Mouse (Mus musculus) heart, postnatal 0 days (tissue): ENCODE measurements around the gene Wscd1. TPM values are rescaled to one million over a fixed set of nuclear protein-coding genes. Genes with fewer than 3 reads are reported as not detected.

ENCODE experiments used
- ATAC-seq: fragments of 200-750 bp; cut with Nextera tagmentation; 2 replicates; pipeline ENCODE4 v1.8.0; 2017; ENCODE audit warnings: low read depth, moderate number of reproducible peaks, moderate library complexity; ENCODE audit not compliant: insufficient read depth
- DNase-seq: peaks from one replicate; pipeline ENCODE4 v3.0.0-alpha.2; 2016; ENCODE audit warnings: low spot score
- H3K27ac ChIP-seq: fragments of 300-500 bp; sonication (generic); 2 replicates; pipeline ENCODE4 v1.5.1; 2014; ENCODE audit warnings: low read depth, mild to moderate bottlenecking
- H3K27me3 ChIP-seq: fragments of 300-500 bp; sonication (generic); 2 replicates; pipeline ENCODE4 v1.6.1; 2014; ENCODE audit warnings: low read length, mixed read lengths; ENCODE audit not compliant: control insufficient read depth, insufficient read depth
- H3K36me3 ChIP-seq: fragments of 300-500 bp; sonication (generic); replicated peaks from 2 replicates; pipeline ENCODE4 v1.6.1; 2014; ENCODE audit warnings: low read length, mixed read lengths; ENCODE audit not compliant: control insufficient read depth, insufficient read depth
- H3K4me1 ChIP-seq: fragments of 300-500 bp; sonication (generic); 2 replicates; pipeline ENCODE4 v1.6.1; 2014; ENCODE audit warnings: antibody characterized with exemption; ENCODE audit not compliant: control insufficient read depth, insufficient read depth
- H3K4me2 ChIP-seq: fragments of 300-500 bp; sonication (generic); 2 replicates; pipeline ENCODE4 v1.6.1; 2014; ENCODE audit warnings: low read depth, mild to moderate bottlenecking, low read length, moderate library complexity
- H3K4me3 ChIP-seq: fragments of 300-500 bp; sonication (generic); 2 replicates; pipeline ENCODE4 v1.5.1; 2014; ENCODE audit warnings: low read depth, low read length
- H3K9ac ChIP-seq: fragments of 300-500 bp; sonication (generic); replicated peaks from 2 replicates; pipeline ENCODE4 v1.6.1; 2014; ENCODE audit warnings: low read depth, low read length, mixed read lengths
- H3K9me3 ChIP-seq: fragments of 300-500 bp; sonication (generic); replicated peaks from 2 replicates; pipeline ENCODE4 v1.6.1; 2016; ENCODE audit warnings: low read length; ENCODE audit not compliant: control insufficient read depth
- CTCF ChIP-seq: IDR thresholded peaks from 2 replicates; pipeline ENCODE4 v1.5.1; 2016; ENCODE audit warnings: antibody characterized with exemption, control low read depth, low read depth
- EP300 ChIP-seq: IDR thresholded peaks from 2 replicates; pipeline ENCODE4 v1.6.1; 2016; ENCODE audit warnings: antibody characterized with exemption, low read depth
- WGBS: fragments of 180-500 bp; shearing (Covaris S2); extraction: QIAGEN DNeasy Blood & Tissue Kit; methylation state at CpG from one replicate; pipeline ENCODE4 v1.1.7; 2014; 5-methylcytosine and 5-hydroxymethylcytosine counted together
- polyA plus RNA-seq: library from polyadenylated mRNA; unstranded; fragments of >200 nt; fragmentation: Nextera tagmentation; extraction: Ambion mirVana; gene quantifications from 2 replicates; pipeline ENCODE4 v1.2.1, GENCODE M21; 2015
- total RNA-seq: library from RNA; depleted of rRNA; stranded (reverse); fragments of >200 nt; gene quantifications from 2 replicates; pipeline ENCODE4 v1.2.3, GENCODE M21; 2014; ENCODE audit warnings: low replicate concordance

Wscd1 gene
- total and polyA plus RNA-seq, 2 experiments from 2014 or later: 4.3 to 25.0 TPM

DNA sequence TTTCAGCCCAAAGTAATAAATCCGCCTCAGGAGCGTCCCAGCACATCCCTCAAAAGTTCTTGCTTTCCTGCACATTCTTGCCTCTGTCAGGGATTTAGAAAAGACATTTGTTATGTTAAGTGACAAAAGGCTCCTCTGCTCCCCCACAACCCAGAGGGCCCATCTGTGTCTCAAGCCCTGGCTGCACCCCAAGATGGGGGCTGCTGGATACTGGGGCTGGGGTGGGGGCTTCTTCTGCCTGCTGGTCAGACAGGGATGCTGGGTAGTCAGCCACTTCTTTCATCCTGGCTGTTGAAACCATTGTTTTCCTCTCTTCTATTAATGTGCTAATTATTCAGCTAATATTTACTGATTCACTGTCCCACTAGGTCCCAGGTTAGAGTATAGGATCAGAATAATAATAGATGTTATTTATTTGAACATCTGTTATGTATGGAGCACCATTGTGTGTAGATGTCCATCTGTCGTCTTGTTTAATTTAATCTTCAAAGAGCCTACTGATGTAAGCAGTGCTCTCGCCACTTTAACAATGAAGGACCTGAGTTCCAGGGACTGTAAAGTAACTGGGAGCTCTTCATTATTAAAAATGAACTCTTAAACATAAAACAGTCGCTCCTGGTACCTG, 14.0 kb downstream of the Wscd1 start:
- WGBS: 64% methylated on average over 5 of the region's 5 CpGs
- H3K9me3 ChIP-seq: no peaks in the 10 kb centered on the region
- no peak for DNase-seq

DNA sequence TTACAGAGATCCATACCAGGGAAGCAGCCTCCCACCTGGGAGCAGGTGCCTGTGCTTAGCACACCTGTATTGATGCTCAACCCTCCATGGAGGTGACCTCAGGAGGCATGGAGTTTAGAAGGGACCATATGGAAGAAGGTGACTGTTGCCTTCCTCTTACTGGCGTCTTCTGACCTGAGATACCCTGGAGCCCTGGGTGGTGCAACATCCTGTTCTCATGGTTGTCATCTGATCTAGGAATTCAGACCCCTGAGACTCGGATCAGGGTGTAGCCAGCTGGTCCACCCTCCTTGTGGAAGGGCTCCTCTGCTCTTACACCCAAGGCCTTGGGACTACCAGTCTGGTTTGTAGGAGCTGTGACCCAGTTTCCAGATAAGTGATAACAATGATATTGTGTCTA, 15.0 kb downstream of the Wscd1 start:
- Histone ChIP-seq H3K4me1 (no peaks in the 10 kb centered on the region), H3K27ac (no peak overlapping the region), H3K4me2 (no peak overlapping the region), H3K36me3 (no peaks in the 10 kb centered on the region), H3K27me3 (no peaks in the 10 kb centered on the region), H3K9me3 (no peaks in the 10 kb centered on the region), H3K9ac (no peak overlapping the region), H3K4me3 (no peak overlapping the region)
- no peak for TF ChIP-seq EP300
- no peak for TF ChIP-seq CTCF
- ATAC-seq (no peak), DNase-seq (no peak)
- 50% methylated on average over 2 of the region's 2 CpGs for WGBS

More for the DNA sequence above, 14.0 kb downstream of the Wscd1 start:
- H3K36me3 ChIP-seq: no peaks in the 10 kb centered on the region
- H3K4me3 ChIP-seq: no peak overlapping the region
- H3K27ac ChIP-seq: no peak overlapping the region
- H3K27me3 ChIP-seq: no peaks in the 10 kb centered on the region
- no peak overlapping the region for H3K4me2 ChIP-seq
- H3K9ac ChIP-seq: no peak overlapping the region
- no peaks in the 10 kb centered on the region for H3K4me1 ChIP-seq
- ATAC-seq: no peak
- TF ChIP-seq CTCF (no peak), EP300 (no peak)

DNA sequence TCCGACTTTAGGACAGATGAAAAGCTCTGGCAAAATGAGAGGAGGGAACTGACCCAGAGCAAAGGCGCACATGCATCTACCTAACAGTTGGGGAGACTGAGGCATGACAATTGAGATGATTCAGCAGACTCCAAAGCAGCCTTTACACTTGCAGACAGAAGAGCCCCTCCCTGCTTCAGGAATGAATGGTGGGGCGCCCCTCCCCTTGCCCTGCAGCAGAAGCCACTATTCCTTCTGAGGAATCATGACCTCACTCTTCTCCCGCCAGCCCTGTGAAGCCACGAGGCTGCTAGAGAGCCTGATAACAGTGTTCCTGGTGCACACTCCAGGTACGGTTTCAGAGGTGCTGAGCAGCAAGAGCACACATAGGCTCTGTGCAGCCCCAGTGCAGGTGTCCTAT, 15.6 kb downstream of the Wscd1 start:
- H3K9ac ChIP-seq: no peak overlapping the region
- H3K4me1 ChIP-seq: no peaks in the 10 kb centered on the region
- H3K4me3 ChIP-seq: no peak overlapping the region
- WGBS: 42% methylated on average over 6 of the region's 6 CpGs
- DNase-seq (no peak), ATAC-seq (no peak)
- no peaks in the 10 kb centered on the region for H3K9me3 ChIP-seq
- H3K27me3 ChIP-seq: no peaks in the 10 kb centered on the region
- H3K27ac ChIP-seq: no peak overlapping the region
- no peak overlapping the region for H3K4me2 ChIP-seq
- no peaks in the 10 kb centered on the region for H3K36me3 ChIP-seq
- TF ChIP-seq EP300: no peak
- TF ChIP-seq CTCF: no peak

DNA sequence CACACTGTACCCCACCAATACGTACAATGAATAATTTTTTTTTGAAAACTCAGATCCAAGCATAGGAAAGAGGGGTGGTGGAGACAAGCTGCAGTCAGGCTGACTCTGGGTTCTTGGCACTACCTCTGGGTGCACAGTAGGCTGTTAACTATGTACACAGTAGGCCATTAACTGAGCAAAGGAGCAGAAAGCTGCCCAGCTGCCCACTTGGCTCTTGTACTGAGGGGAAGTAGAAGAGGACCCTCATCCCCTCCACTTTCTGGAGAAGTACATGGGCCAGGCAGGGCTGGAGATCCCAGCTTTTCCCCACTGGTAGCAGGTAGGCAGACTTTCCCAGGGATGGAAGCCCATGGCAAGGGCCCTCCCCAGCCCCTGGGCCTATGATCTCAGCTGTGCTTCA, 16.7 kb downstream of the Wscd1 start:
- TF ChIP-seq EP300 (no peak), CTCF (no peak)
- Histone ChIP-seq H3K4me3 (no peak overlapping the region), H3K27ac (no peak overlapping the region), H3K4me2 (no peak overlapping the region), H3K36me3 (no peaks in the 10 kb centered on the region), H3K9ac (no peak overlapping the region), H3K9me3 (no peaks in the 10 kb centered on the region), H3K4me1 (no peaks in the 10 kb centered on the region), H3K27me3 (no peaks in the 10 kb centered on the region)
- ATAC-seq (no peak), DNase-seq (no peak)
- WGBS: 60% methylated on average over 1 of the region's 1 CpGs

DNA sequence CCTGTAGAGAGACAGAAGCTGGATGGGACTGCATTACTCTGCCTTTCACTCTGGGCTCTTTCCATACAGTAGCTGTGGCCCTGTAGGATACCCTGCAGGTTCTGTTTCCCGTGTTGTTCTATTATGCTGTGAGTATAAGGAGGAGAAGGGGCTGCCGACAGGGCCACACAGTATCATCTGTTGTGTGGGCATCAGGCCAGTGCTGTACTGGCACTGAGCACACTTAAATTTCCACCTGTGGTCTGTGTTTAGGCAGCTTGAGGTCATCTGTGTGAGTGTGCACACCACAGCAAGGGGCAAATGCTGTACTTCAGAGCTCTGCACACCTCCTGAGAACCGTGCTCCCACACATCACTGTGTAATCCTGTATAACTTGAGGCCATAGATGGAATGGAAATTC, 18.0 kb downstream of the Wscd1 start:
- H3K4me2 ChIP-seq: no peak overlapping the region
- H3K36me3 ChIP-seq: no peaks in the 10 kb centered on the region
- H3K4me1 ChIP-seq: no peaks in the 10 kb centered on the region
- H3K9ac ChIP-seq: no peak overlapping the region
- no peak for TF ChIP-seq EP300
- TF ChIP-seq CTCF: no peak
- no peak overlapping the region for H3K4me3 ChIP-seq
- DNase-seq: no peak
- H3K27me3 ChIP-seq: 0 out of 2 replicates have a peak, but pooled peaks cover 3% of the 10 kb centered on the region
- no peak overlapping the region for H3K27ac ChIP-seq
- H3K9me3 ChIP-seq: no peaks in the 10 kb centered on the region
- ATAC-seq: no peak
- WGBS: 65% methylated on average over 3 of the region's 3 CpGs

DNA sequence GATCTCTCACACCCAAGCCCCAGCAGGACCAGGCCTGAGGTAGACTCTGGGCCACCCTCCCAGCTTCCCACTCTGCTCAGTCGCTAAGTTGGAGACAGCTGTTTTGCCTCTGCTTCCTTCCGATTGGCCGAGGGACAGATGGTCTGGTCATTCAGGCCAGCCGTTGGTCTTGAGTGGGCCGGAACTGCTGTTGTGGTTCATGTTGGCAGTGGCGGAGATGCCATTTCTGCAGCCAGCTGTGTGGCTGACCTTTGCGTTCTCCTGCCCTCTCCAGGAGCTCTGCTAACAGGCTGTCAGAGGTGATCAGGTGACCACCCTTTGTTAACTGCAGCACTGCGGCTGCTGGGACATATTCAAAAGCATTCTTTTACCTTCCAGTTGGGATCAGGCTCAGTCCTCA, 20.0 kb downstream of the Wscd1 start:
- H3K4me3 ChIP-seq: no peak overlapping the region
- H3K9me3 ChIP-seq: no peaks in the 10 kb centered on the region
- H3K4me1 ChIP-seq: no peaks in the 10 kb centered on the region
- TF ChIP-seq CTCF (no peak), EP300 (no peak)
- H3K4me2 ChIP-seq: no peak overlapping the region
- H3K9ac ChIP-seq: no peak overlapping the region
- no peaks in the 10 kb centered on the region for H3K36me3 ChIP-seq
- ATAC-seq (no peak), DNase-seq (no peak)
- H3K27me3 ChIP-seq: 0 out of 2 replicates have a peak, but pooled peaks cover 5% of the 10 kb centered on the region
- 59% methylated on average over 8 of the region's 8 CpGs for WGBS
- H3K27ac ChIP-seq: no peak overlapping the region
